Mouse (Mus musculus) mature B cell (primary cell): ENCODE results near the gene Gm49661.

Experiments used
- in situ Hi-C: fragments of 300-500 bp; cut with MboI; formaldehyde crosslinking; loops from 2 replicates; pipeline ENCODE4 v1.14.3; 2019

Gm49661 gene

DNA sequence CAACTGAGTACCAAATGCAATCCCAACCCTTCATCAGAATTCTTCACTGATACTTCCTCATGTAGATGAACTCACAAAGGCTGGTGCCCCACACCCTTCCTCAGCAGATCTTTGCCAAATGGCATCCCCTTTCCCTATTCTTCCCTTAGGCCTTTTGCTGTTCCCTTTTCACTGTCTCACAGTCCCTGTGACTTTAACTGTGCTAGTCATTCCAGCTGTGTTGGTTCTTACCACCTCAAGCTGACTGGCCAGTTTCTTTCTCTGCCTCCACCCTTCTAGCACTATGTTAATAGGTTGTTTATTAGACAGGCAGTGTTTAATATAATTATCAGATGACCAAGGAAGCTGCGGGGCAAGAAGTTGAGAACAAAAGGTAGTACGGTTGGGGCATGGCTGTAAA is 583 bp downstream of the Gm49661 start:
- in situ Hi-C loops = loop anchor here (25.0 kb wide), 1 partner anchor 319 kb away; the partner anchor contains the start of genes Orc6 and Vps35

DNA sequence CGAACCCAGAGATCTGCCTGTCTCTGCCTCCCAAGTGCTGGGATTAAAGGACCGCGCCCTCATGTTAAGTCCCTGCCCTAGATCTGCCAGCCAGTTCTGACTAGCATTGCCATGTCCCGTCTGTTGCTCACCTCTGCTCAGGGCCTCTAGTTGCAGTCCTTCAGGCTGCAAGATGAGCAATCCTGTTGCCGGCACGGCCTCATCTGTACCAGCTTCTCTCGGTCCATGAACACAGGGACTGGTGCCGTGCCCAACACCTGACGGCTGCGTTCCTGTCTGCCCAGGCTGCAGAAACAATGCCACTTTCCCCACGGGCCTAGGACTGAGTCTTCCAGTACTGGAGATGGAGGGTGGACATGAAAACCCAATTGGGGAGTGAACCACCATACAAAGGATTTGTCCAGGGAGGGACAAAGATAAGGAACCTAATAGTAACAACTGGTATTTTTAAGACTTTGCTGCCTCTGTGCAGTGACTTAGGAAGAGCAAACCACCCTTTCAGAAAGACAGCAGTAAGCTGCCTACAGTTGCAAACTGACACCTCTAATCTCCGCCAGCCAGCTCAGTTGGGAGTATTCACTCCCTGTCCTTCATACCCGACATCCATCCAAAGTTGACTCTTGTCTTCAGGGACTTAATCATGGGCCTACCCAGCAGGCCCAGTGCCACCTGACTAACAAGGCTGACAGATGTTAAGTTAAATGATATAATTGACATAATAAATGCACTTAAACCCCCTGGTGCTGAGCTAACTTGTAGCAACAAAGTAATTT is 1.5 kb downstream of the Gm49661 start:
- in situ Hi-C loops = loop anchor here (25.0 kb wide), 1 partner anchor 320 kb away; the partner anchor contains the start of genes Orc6 and Vps35

DNA sequence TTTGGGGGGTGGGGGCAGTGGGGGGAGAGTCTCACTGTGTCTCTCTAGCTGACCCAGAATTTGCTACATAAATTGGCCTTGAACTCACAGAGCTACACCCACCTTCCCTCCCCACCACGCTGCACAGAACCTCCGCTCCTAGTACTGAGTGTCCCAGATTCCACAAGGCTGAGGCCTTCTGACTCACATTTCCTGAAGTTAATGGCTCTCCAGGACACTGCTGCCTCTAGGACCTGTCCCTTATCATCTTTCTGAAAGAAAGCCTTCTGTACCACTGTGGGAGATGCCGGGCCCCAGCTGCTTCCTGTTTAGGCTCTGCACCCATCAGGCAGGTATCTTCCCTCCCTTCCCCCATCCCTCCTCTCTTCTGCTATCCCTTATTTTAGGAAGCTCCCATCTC is 2.6 kb downstream of the Gm49661 start:
- in situ Hi-C loops = loop anchor here (25.0 kb wide), 1 partner anchor 321 kb away; the partner anchor contains the start of genes Orc6 and Vps35

DNA sequence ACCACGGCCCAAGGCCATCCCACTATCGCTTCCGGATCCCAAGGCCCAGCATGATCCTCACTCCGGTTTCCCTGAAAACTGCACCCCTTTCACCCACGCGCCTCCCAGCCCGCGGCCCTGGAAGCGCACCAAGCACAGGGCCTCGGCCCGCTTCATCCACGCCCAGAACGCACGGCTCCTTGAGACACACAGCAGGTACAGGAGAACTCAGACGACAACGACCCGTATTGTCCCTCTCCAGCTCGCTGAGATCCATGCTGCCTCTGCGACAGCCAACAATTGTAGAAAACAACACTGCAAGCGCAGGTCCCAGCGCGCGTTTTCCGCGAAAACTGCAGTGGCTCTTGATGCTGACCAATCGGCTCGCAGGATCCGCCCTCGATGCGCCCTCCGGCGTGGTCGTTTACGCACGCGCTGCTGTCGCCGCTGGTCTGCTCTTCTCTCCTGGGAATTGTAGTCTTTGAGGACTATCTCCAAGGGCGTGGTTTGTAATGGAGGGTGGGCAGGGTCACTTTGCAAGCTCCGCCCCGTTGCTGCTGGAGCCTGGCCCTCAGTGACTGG is 3.4 kb downstream of the Gm49661 start:
- in situ Hi-C loops = loop anchor here (25.0 kb wide), 1 partner anchor 321 kb away; the partner anchor contains the start of genes Orc6 and Vps35

DNA sequence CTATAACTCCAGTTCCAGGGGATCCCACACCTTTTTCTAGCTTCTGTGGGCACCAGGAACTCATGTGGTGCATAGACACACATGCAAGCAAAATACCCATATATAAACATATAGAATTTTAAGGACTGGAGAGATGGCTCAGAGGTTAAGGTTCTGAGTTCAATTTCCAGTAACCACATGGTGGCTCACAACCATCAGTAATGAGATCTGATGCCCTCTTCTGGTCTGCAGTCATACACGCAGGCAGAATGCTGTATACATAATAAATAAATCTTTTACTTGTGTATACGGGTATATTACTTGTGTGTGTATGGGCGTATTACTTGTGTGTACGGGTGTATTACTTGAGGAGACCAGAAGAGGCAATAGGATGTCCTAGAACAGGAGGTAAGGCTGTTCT is 5.3 kb downstream of the Gm49661 start:
- in situ Hi-C loops = loop anchor here (25.0 kb wide), 1 partner anchor 323 kb away; the partner anchor contains the start of genes Orc6 and Vps35

DNA sequence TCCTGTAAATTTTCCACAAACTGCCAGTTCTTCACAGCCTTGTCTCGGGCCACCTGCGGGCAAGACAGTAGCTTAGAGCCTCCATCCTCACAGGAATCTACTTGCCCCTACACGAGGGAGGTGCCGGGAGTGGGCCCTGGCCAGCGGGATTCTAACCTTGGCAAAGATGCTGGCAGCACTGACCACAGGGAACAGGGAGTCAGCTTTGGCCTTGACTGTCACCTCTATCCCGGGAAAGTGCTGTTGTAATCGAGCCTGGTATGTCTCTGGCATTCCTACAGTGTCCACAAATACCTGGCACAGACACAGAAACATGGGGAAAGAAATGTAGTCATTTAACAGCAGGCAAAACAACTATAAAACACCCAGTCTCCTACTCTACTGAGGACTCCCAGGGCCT is 9.4 kb downstream of the Gm49661 start:
- in situ Hi-C loops = loop anchor here (25.0 kb wide), 1 partner anchor 327 kb away; the partner anchor contains the start of genes Orc6 and Vps35

DNA sequence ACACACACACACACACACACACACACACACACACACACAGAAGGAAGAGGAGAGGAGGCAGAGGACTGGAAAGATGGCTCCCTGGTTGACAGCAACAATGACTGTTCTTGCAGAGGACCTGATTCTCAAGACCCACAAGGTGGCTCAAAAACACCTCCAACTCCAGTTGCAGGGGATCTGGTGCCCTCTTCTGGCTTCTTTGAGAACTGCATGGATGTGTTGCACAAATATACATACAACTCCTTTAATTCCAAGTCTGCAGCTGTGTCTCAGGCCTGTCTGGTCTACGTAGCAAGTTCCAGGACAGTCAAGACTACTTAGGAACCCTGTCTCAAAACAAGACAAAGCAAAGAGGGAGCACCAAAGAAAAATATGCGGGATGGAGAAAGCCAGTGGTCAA is 12.5 kb downstream of the Gm49661 start:
- in situ Hi-C loops = loop anchor here (25.0 kb wide), 1 partner anchor 331 kb away; the partner anchor contains the start of genes Orc6 and Vps35

DNA sequence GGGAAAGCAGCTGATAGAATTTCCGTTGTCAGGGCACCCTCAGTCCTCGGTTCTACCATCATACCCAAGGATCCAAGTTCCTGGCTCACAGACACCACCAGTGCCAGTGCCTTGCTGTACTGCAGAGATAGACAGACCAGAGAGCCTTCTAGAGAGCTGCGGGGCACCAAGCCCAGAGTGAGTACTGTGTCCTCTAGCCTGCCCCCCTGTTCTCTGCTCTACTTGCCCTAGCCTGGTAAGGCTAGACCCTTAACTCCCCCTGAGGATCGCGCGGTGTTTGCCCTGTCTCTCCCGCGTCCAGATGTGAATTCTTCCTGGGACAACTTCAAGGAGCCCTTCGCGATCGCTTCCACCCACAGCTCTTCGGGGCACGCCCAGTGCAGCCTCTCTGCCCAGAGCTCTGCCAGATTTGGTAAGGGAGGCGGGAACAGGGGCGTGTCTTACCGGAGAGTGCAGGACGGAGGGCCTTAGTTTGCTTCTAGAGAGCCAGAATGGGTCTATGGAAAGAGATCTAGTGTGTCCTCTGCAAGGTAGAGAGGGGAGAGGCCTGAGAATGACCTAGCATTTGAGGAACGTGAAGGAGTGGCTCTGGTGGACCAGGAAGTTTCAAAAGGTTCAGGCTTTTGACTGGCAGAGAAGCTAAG is 16.5 kb downstream of the Gm49661 start:
- in situ Hi-C loops = loop anchor here (25.0 kb wide), 1 partner anchor 335 kb away; the partner anchor contains the start of genes Orc6 and Vps35

DNA sequence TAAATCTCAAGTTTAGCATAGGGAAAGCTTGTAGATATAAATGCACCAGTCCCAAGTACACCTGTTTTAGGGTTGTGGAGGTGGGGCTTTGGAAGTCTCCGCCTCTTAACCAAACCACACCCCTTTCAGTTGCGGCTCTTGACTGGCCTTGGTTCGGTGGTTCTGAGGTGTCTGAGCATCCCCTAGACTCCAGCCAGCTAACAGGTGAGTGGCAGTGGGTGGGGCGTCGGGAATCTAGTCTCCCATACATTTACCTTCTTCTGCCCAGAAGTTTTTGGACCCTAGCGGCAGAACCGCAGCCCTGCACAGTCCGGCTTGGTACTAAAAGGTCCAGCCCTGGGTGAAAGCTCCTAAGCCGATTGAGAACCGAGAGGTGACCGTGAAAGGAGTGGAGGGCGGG is 19.5 kb downstream of the Gm49661 start:
- in situ Hi-C loops = loop anchor here (25.0 kb wide), 1 partner anchor 338 kb away; the partner anchor contains the start of genes Orc6 and Vps35

DNA sequence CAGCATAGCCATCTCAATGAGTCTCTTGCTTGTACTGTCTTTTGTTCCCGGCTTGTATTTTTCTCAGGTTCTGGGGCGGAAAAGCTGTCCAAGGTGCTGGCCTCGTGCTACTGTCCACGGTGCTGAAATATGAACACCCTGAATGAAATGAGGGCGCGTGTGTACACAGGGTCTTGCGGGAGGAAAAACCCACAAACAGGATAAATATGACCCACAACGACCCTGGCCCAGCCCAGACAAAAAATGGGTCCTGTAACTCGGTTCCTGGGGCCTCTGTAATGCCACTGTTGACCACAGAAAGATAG is 22.0 kb downstream of the Gm49661 start:
- in situ Hi-C loops = no loop called here

DNA sequence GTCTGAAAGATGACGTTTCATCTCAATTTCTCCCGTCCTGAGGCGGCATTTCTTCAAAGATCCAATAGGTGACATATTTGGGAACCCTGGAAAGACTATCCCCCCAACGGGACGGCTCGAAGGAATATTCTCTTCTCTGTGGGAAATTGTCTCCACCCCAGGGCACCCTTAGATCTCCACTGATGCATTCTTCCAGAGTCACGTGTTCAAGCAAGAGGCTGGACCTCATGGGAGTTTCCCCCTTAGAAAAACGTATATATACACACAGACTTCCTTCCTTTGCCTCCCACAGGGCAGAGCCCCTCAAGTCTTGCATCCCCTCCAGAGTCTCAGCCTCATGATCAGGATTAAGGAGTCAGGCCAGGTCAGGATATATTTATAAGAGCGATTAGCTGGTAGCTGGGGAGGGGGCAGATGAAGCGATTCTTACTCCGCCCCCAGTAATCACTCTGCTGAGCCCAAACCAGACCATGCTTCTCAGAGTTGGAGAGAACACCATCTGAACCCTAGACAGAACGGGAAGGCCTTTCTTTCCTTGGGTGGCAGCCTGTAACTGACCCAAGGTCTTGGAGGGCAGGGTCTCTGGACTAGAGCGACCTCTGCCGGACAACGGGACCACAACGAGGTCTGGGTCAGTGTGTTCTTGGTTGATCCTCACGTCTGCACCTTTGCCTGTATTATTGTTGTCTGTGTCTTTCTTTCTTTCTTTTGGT is 22.5 kb downstream of the Gm49661 start, which contains the start of gene Rtbdn:
Rtbdn (plus strand) TSS at position 464 of the 713 bp plus-strand sequence.
- in situ Hi-C loops = no loop called here

DNA sequence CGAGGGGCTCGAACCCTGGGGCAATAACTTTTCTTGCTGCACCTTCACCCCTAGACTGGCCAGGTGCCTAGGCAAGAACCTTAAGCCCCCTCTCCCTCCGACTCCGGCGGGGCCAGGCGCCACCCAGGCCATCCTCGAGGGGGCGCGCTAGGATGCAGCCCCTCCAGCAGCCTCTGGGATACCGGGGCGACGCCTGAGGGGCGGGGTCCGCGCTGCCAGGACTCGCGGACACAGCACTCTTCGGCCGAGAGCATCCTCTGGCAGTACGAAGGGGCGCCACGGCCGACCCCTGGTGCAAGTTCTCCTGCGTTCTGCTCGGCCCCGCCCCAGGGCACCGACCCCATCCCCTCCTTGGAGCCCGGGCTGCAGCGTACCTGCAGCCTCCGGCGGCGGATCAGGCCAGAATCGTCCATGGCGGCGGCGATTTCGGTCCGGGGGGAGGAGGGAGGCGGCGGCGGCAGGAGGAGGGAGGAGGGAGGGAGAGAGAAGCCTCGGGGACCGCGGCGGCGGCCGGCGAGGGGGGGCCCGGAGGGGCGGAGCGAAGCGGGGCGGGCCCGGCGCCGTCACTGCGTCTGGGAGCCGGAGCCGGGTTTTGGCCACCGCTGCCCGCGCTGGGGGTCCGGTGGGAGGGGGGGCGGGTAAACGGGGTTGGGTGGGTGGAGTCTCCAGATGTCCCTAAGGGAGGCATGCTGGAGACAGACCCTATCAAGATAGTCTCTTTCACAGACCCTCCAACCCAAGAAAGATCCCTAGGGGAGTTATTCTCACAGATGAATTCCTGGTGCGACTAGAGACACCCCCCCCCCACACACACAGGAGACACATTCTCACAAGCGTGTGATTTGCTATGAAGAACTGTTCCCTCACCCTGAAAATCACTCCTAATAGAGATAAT is 23.4 kb downstream of the Gm49661 start:
- in situ Hi-C loops = no loop called here

DNA sequence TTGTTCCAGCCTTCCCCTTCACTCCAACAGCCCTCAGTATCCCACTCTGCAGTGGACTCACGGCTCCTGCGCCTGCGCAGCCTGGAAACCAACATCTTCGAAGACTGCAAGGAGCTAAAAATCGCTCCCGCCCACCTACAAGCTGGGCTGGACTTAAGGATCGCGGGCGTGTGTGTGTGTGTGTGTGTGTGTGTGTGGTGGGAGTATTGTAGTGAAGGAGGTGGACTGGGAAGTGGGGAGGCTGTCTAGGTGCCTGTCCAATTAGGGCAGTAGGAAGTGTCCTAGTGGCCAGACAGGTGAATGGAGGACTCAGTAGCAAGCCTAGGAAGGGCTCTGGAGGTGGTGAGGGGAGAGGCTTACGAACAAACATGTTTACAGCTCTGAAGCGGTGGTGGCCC is 24.0 kb downstream of the Gm49661 start:
- in situ Hi-C loops = no loop called here

DNA sequence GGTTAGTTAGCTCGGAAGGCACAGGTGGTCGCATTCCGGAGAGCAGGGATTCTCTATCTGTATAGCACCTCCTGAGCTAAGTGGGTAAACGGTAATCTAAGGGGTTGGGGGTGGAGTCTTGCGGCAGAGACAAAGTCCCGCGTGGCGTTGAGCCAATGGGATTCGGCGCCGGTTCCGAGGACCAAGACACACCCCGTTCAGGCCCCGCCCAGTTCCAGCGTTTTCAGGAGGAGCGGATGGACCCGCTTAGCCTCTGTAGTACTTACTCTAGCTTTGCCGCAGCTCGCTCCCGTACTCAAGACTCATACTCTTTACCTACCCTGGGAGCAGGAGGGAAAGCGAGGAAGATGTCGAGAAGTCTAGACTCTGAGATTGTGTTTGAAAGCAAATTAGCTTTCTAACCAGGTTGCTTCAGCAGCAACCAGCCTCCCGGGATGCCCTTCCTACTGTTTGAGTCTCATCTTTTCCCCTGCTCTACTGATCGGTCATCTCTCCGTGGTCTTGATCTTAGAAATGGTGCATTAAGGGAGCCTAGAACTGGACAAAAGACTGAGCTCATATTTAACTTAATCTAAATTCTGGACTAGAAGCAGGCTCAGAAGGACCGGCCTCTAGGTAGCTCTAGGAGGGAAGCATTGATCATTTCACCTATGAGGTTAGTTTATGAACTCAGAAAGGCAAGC is 24.6 kb downstream of the Gm49661 start:
- in situ Hi-C loops = no loop called here

DNA sequence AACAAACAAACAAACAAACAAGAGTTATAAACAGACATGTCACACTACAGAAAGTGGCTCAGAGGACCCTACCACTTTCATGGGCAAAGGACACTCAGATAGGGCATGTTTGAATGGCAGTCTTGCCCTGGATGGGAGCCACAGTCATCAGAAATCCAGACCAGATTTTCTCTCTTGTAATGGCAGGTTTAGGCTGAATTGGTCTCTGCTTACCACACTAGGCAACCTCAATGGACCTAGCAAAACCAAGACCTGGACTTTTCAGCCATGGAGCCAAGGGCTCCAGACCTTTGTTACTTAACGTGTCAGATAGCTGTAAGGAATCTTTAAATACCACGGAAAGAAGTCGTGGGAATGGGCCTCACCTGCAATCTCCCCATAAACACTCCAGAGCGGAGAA is 25.5 kb downstream of the Gm49661 start:
- in situ Hi-C loops = no loop called here

DNA sequence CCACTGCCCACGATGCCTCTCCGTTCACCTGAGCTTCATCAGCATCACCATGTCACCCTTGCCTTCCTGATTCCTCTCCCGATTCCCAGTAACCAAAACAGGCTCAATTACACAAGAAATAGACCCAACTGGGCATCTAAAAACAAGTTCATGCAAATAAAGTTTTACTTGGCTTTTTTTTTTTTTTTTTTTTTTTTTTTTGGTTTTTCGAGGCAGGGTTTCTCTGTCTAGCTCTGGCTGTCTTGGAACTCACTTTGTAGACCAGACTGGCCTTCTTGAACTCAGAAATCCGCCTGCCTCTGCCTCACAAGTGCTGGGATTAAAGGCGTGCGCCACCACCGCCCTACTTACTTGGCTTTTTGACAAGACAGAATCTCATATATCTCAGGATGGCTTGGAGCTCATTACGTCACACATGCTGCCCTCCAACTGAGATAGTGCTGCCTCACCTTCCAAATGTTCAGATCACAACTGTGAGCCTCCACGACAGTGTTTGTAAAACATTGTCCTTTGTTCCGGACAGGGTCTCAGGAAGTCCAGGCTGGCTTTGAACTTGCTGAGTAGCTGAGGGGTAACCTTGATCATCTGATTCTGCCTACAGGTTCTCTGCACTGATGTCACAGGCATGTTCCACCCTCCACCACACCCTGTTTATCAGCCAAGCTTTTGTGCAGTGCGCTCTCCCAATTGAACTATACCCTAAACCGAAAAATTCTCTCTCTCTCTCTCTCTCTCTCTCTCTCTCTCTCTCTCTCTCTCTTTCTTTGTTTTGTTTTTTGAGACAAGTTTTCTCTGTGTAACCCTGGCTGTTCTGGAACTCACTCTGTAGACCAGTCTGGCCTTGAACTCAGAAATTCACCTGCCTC is 31.4 kb downstream of the Gm49661 start:
- in situ Hi-C loops = no loop called here

DNA sequence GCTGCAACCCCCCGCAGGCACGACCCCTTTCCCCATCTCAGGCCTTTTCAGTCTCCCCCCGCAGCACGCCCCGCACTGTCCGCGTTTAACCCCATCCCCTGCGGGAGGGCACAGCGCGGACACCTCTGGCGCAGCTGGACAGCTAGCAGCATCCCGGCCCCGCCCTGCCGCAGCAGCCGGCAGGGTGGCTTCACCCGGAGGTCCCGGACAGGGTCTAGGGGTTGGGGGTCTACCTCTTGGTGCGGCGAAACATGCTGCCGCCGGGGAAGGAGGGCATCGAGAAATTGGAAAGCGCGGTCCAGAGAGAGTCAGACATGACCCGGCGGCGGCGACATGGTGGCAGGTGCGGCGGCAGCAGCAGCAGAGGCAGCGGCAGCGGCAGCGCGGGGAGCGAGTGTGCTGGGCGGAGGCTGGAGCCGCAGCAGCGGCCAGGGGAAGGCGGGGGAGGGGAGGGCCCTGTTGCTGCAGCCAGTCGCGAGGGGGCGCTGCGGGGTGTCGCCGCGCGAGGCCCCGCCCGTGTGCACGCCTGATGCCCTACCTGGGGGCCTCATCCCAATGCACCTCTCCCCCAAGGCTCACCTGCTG is 32.2 kb downstream of the Gm49661 start, which contains the start of gene Mast1:
Mast1 (minus strand) TSS at position 398 of the 585 bp plus-strand sequence.
- in situ Hi-C loops = no loop called here

DNA sequence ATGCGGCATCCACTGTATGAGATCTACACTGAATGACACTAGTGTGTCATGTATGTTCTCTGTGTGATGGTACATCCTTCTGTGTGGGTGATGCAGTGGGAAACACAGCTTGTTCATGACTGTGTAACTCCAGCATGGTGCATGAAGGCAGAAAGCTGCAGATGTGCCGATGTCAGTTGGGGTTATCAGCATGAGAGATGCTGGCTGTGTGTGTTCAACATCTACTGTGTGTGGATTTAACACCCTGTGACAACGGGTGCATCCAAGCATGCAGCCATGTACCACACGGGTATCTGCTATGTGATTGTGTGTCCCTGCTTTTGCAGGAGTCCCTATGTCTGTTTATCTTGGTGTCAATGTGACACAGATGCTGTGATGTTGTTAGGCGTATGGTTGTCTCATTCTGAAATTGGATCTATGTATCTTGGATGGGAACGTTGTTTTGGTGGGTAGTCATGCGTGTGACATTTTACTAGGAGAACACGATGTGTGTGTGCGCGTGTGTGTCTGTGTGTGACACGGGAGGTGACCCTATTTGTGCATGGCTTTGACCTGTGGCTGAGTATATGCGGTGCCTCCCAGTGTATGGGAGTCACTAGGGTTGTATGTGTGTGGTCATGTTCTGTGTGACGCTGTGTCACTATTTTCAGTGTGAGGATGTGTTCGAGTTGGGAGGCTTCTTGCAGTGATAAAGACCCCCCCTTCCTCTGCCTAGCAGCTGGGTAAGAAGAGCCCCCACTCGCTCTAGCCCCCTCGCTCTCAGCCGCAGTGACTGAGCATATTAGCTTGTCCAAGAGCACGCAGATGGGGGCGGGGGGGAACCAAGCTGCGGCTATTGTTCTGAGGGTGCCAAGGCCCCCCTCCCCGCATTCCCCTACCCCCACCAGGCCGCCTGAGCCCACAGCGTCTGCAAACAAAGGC is 32.9 kb downstream of the Gm49661 start:
- in situ Hi-C loops = no loop called here
